Mouse (Mus musculus): ENCODE measurements around the gene Pcsk5.

Gene Pcsk5

GRCm38 (mm10) chr19:17717066-17717465, 120.4 kb downstream of the Pcsk5 start:
- no peak for DNase-seq

GRCm38 (mm10) chr19:17715281-17715955, 122.0 kb downstream of the Pcsk5 start:
- DNase-seq, result peak; percentile 85

- DNase-seq, result no peak
Observed at GRCm38 (mm10) chr19:17691626-17692025, 145.8 kb downstream of the Pcsk5 start.

- DNase-seq, result no peak
Observed at GRCm38 (mm10) chr19:17678371-17678770, 159.1 kb downstream of the Pcsk5 start.

GRCm38 (mm10) chr19:17662676-17663075, 174.8 kb downstream of the Pcsk5 start:
- DNase-seq, result no peak

- DNase-seq, result no peak
Observed at GRCm38 (mm10) chr19:17662271-17662670, 175.2 kb downstream of the Pcsk5 start.

GRCm38 (mm10) chr19:17659321-17659720, 178.1 kb downstream of the Pcsk5 start:
- no peak for DNase-seq

GRCm38 (mm10) chr19:17650831-17651502, 186.5 kb downstream of the Pcsk5 start:
- DNase-seq, result peak; percentile 78

GRCm38 (mm10) chr19:17649967-17650366, 187.5 kb downstream of the Pcsk5 start:
- DNase-seq, result no peak

- DNase-seq, result no peak
Observed at GRCm38 (mm10) chr19:17643128-17643797, 194.2 kb downstream of the Pcsk5 start.

GRCm38 (mm10) chr19:17635984-17636383, 201.4 kb downstream of the Pcsk5 start:
- DNase-seq, result no peak

- DNase-seq, result no peak
Observed at GRCm38 (mm10) chr19:17615646-17616045, 221.8 kb downstream of the Pcsk5 start.

- no peak for DNase-seq
Observed at GRCm38 (mm10) chr19:17606510-17606909, 230.9 kb downstream of the Pcsk5 start.

- no peak for DNase-seq
Observed at GRCm38 (mm10) chr19:17606093-17606492, 231.3 kb downstream of the Pcsk5 start.

- DNase-seq, result no peak
Observed at GRCm38 (mm10) chr19:17603322-17603721, 234.1 kb downstream of the Pcsk5 start.

GRCm38 (mm10) chr19:17600347-17600746, 237.1 kb downstream of the Pcsk5 start:
- DNase-seq, result no peak

- no peak for DNase-seq
Observed at GRCm38 (mm10) chr19:17592790-17593189, 244.6 kb downstream of the Pcsk5 start.

GRCm38 (mm10) chr19:17591335-17591734, 246.1 kb downstream of the Pcsk5 start:
- peak; percentile 83 for DNase-seq

- DNase-seq, result no peak
Observed at GRCm38 (mm10) chr19:17590314-17590713, 247.1 kb downstream of the Pcsk5 start.

- DNase-seq, result no peak
Observed at GRCm38 (mm10) chr19:17577412-17577811, 260.0 kb downstream of the Pcsk5 start.

GRCm38 (mm10) chr19:17574564-17574963, 262.9 kb downstream of the Pcsk5 start:
- no peak for DNase-seq

- peak; percentile 27 for DNase-seq
Observed at GRCm38 (mm10) chr19:17572315-17572714, 265.1 kb downstream of the Pcsk5 start.

GRCm38 (mm10) chr19:17570936-17571335, 266.5 kb downstream of the Pcsk5 start:
- no peak for DNase-seq

GRCm38 (mm10) chr19:17567264-17567663, 270.2 kb downstream of the Pcsk5 start:
- no peak for DNase-seq

Data from heart, adult 11 months (tissue).